Mouse (Mus musculus): ENCODE results near the gene Fam240a.

DNA sequence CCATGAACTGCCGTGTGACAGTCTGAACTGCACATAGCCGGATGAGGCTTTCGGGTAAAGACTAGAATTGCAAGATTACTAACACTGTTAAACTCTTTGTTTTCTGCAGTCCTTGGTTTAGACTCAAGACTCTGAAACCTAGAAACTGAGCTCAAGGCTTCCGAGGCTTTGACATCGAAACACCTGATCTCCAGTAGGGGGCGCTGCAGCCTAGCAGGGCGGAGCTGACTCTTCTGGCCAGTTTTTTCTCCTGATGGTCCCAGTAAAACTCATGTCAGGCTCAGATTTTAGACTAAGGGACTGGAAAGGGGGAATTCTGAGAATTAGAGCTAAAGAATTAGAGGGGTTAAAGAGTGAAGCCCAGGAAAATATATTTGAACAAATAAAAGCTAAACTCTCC, 6.1 kb upstream of the Fam240a start:
- peak; percentile 80 for TF ChIP-seq CTCF (IDR thresholded peaks at IDR 0.05; ENCODE audit: borderline replicate concordance, insufficient read depth, low read length)
- no peak for TF ChIP-seq POLR2A (IDR thresholded peaks at IDR 0.05; ENCODE audit: low read depth, low read length)

All from embryonic fibroblast, embryonic 13.5 days (primary cell).